Mouse (Mus musculus) embryonic facial prominence, embryonic 14.5 days (tissue): ENCODE results near the gene Htra2. TPM values are rescaled to one million over a fixed set of nuclear protein-coding genes. Genes with fewer than 3 reads are reported as not detected.

Source experiments
- ATAC-seq: fragments of 200-750 bp; cut with Nextera tagmentation; 2 replicates; pipeline ENCODE4 v1.8.0; 2017; ENCODE audit warnings: low read depth, moderate number of reproducible peaks, moderate TSS enrichment
- DNase-seq: peaks from one replicate; pipeline ENCODE4 v3.0.0-alpha.2; 2015; ENCODE audit warnings: low spot score
- H3K27ac ChIP-seq: fragments of 300-500 bp; sonication (generic); replicated peaks from 2 replicates; pipeline ENCODE4 v1.5.1; 2014; ENCODE audit warnings: low read depth, mild to moderate bottlenecking, low read length, moderate library complexity
- H3K27me3 ChIP-seq: fragments of 300-500 bp; sonication (generic); replicated peaks from 2 replicates; pipeline ENCODE4 v1.6.1; 2014; ENCODE audit warnings: low read length; ENCODE audit not compliant: control insufficient read depth, insufficient read depth
- H3K36me3 ChIP-seq: fragments of 300-500 bp; sonication (generic); 2 replicates; pipeline ENCODE4 v1.6.1; 2014; ENCODE audit warnings: low read length, mixed read lengths; ENCODE audit not compliant: control insufficient read depth, insufficient read depth
- H3K4me1 ChIP-seq: fragments of 300-500 bp; sonication (generic); 2 replicates; pipeline ENCODE4 v1.6.1; 2014; ENCODE audit warnings: antibody characterized with exemption, low read length; ENCODE audit not compliant: control insufficient read depth, insufficient read depth
- H3K4me2 ChIP-seq: fragments of 300-500 bp; sonication (generic); 2 replicates; pipeline ENCODE4 v1.6.1; 2014; ENCODE audit warnings: low read depth, mild to moderate bottlenecking, low read length, moderate library complexity, mixed read lengths
- H3K4me3 ChIP-seq: fragments of 300-500 bp; sonication (generic); 2 replicates; pipeline ENCODE4 v1.5.1; 2014; ENCODE audit warnings: low read depth, mild to moderate bottlenecking, low read length
- H3K9ac ChIP-seq: fragments of 300-500 bp; sonication (generic); 2 replicates; pipeline ENCODE4 v1.6.1; 2014; ENCODE audit warnings: low read depth, mild to moderate bottlenecking, low read length, moderate library complexity, mixed read lengths
- H3K9me3 ChIP-seq: fragments of 300-500 bp; sonication (generic); 2 replicates; pipeline ENCODE4 v1.6.1; 2016; ENCODE audit warnings: low read length; ENCODE audit not compliant: control insufficient read depth
- WGBS: fragments of 180-500 bp; shearing (Covaris S2); extraction: QIAGEN DNeasy Blood & Tissue Kit; methylation state at CpG from one replicate; pipeline ENCODE4 v1.1.7; 2014; 5-methylcytosine and 5-hydroxymethylcytosine counted together
- polyA plus RNA-seq: library from polyadenylated mRNA; unstranded; fragments of >200 nt; fragmentation: Nextera tagmentation; extraction: Ambion mirVana; gene quantifications from 2 replicates; pipeline ENCODE4 v1.2.1, GENCODE M21; 2014

Gene Htra2
- polyA plus RNA-seq, 1 experiment from 2014 or later = 43.0 TPM

DNA sequence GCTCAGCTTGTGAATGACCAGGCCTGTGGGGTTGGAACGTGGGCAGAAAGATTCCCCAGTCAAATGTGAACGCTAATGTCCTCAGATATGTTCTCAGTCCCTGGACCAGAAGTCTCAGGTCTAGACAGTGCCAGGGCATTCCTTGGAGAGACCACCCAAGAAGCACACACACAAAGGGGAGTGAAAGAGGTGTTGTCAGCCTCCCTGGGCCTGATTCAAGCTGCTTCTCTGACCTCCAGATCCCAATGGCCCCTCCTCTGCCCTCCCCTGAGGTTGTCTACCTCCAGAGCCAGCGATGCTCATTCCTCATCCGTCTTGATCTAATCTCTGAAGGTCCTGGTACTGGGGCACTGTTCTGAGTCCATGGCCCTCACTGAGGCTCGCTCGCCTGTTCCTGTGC lies 11.5 kb downstream of the Htra2 start:
- no peak for ATAC-seq

DNA sequence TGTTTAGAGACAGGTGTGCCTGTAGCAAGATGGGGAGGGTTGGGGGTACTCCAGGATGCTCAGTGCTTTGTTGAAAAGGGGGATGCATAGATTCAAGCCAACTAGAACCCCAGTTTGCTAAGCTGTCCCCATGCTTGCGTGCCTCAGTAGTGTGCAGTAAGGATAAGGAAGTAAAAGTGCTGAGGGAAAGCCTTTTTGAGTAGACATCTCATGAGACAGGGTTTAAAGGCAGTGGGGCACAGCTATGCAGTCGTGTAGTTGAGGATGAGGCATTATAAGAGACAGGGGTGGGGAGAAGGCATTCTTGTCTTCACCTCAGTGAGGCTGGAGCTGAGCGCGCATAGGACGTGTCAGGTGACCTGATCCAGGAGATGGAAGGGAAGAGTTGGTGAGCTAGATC lies 14.5 kb downstream of the Htra2 start:
- H3K9me3 ChIP-seq = no peaks in the 10 kb centered on the region
- WGBS = 71% methylated on average over 5 of the region's 5 CpGs
- no peaks in the 10 kb centered on the region for H3K27me3 ChIP-seq
- H3K27ac ChIP-seq = no peak overlapping the region
- DNase-seq (no peak), ATAC-seq (no peak)
- no peak overlapping the region for H3K9ac ChIP-seq
- H3K36me3 ChIP-seq = no peaks in the 10 kb centered on the region; the same call in 1 of the 2 replicates
- H3K4me1 ChIP-seq = peaks cover 6% of the 10 kb centered on the region; the same call in 1 of the 2 replicates
- no peak overlapping the region for H3K4me3 ChIP-seq
- H3K4me2 ChIP-seq = no peak overlapping the region

More for the DNA sequence above, 11.5 kb downstream of the Htra2 start:
- Histone ChIP-seq H3K36me3 (no peaks in the 10 kb centered on the region), H3K9me3 (no peaks in the 10 kb centered on the region), H3K4me2 (no peak overlapping the region), H3K9ac (no peak overlapping the region), H3K27me3 (no peaks in the 10 kb centered on the region), H3K27ac (no peak overlapping the region), H3K4me3 (no peak overlapping the region), H3K4me1 (peaks cover 1% of the 10 kb centered on the region; the same call in 1 of the 2 replicates)
- WGBS = 71% methylated on average over 4 of the region's 6 CpGs
- no peak for DNase-seq

DNA sequence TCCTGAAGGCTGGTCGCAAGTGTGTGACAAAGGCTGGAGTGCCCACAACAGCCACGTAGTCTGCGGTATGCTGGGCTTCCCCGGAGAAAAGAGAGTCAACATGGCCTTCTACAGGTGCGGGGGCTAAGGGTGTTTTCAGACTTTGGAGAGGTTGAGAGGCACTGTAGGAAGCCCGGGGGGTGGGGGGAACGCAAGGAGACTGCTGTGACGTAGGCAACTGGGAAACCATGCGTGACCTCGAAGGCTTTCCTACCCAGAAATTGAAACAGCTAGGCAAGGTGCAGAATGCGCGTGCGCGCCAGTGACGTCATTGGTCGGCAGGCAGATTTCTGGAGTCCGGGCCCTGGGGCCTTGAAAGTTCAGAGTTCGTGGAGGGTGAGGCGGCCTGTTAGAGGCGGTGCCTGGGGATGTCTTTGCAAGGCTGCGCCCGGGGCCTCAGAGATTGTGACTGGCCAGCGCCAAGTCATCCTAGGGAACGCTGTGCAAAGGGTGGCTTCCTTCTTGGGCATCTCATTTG lies 16.5 kb downstream of the Htra2 start:
- Histone ChIP-seq H3K9ac (peak overlapping the region; percentile 52; the same call in 1 of the 2 replicates), H3K27ac (no peak overlapping the region), H3K9me3 (no peaks in the 10 kb centered on the region), H3K4me3 (peak overlapping the region; percentile 23), H3K4me1 (peaks cover 15% of the 10 kb centered on the region), H3K4me2 (peak overlapping the region; percentile 59), H3K36me3 (no peaks in the 10 kb centered on the region; the same call in 1 of the 2 replicates), H3K27me3 (no peaks in the 10 kb centered on the region)
- DNase-seq (peak; percentile 67), ATAC-seq (peak; percentile 58; the same call in 1 of the 2 replicates)
- WGBS = 10% methylated on average over 24 of the region's 24 CpGs

DNA sequence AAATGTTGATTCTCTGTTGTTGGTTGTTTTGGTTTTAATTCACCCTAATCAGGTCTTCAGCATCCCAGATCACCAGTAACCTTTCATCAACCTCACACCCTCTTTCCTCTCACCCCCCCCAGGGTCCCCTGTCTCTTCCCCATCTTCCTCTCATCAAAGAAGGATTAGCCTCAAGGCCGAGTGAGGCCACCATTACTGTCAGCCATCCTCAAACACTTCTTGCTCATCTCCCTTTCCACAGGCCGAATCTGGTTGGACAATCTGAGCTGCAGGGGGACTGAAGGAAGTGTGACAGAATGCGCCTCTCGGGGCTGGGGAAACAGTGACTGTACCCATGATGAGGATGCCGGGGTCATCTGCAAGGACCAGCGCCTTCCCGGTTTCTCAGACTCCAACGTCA lies 17.9 kb downstream of the Htra2 start:
- H3K4me1 ChIP-seq = peaks cover 20% of the 10 kb centered on the region
- H3K36me3 ChIP-seq = no peaks in the 10 kb centered on the region; the same call in 1 of the 2 replicates
- no peak overlapping the region for H3K4me2 ChIP-seq
- H3K4me3 ChIP-seq = no peak overlapping the region
- no peaks in the 10 kb centered on the region for H3K9me3 ChIP-seq
- peaks cover 2% of the 10 kb centered on the region; the same call in 1 of the 2 replicates for H3K27me3 ChIP-seq
- no peak overlapping the region for H3K27ac ChIP-seq
- WGBS = 80% methylated on average over 8 of the region's 8 CpGs
- no peak overlapping the region for H3K9ac ChIP-seq
- DNase-seq = no peak
- ATAC-seq = no peak

DNA sequence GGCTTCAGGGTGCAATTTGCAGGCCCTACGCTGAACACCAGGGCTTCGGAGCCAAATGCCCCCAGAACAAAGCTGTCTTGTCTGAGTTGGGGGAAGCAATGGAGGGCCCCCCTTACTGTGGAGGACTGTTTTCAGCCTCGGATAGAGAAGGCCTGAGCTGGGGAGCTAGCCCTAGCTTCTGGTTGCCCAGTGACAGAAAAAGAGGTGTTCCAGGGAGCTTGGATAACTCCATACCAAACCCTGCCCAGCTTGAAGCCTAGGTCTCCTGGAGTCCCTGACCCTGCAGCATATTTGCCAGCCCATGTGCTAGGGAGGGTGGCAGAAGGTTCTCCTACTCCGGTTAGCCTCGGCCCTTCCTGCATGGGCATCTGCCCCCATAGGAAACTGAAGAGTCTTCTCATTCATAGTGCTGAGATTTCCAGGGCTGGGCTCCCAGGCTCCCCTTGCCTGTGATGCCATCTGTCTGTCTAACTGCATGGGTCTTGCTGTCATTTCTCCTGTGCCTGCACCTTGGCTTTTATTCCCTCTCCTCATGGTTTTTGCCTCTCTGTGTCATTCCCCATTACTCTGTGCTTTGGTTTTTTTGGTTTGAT lies 20.5 kb downstream of the Htra2 start:
- ATAC-seq (0 out of 2 replicates have a peak, but pooled peaks have one; percentile 5), DNase-seq (no peak)
- H3K4me1 ChIP-seq = peaks cover 25% of the 10 kb centered on the region
- H3K27ac ChIP-seq = peak overlapping the region; percentile 80
- H3K4me3 ChIP-seq = peak overlapping the region; percentile 56
- 27% methylated on average over 5 of the region's 5 CpGs for WGBS
- peak overlapping the region; percentile 60 for H3K9ac ChIP-seq
- no peaks in the 10 kb centered on the region; the same call in 1 of the 2 replicates for H3K36me3 ChIP-seq
- H3K4me2 ChIP-seq = peak overlapping the region; percentile 63
- no peaks in the 10 kb centered on the region for H3K9me3 ChIP-seq
- peaks cover 14% of the 10 kb centered on the region; the same call in 1 of the 2 replicates for H3K27me3 ChIP-seq

DNA sequence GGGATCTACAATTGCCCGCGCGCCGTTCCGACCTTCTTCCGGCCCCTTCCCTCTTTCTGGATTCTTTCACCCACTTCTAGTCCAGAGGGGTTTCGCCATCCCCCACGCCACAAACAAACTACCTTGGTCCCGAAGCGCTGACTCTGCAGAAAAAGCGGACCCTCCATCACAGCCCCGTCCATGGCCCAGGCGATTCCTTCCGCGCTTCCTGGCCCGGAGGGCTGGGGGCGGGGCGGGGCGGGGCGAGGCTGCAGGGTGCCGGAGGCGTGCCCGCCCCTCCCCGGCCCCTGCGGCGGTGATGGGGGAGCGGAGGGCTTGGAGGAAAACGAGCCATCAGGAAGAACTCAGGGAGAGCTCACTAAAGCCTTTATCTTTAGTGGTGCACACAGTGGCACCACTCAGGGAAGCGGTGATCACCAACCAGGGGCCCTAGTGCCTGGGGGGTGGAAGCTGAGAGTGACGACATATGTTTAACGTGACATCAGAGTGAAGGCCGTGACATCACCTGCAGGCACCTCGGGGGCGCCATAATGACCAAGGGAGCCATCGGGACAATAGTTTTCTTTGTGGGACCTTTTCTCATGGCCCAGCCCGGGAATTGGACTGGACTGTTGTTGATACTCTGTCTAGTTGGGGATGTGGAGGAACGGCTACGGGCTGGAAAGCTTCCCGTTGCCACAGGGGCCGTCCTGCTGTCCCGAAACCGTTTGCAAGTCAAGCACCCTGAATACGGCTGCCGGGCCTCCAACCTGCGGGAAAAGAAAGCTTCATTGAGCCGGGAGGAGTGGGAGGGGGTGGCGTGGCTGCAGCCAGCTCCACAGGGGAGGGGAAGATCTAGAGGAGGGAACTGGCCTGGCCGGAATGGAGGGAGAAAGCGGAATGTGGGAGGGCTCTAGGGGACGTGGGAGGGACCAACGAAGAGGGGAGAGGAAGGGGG lies 21.6 kb downstream of the Htra2 start, which contains the start of the genes Dok1 and Loxl3:
Gene Dok1, minus strand, starts transcription at position 223 of the 937 bp plus-strand sequence.
Gene Loxl3, plus strand, starts transcription at position 925 of the 937 bp plus-strand sequence.
- Histone ChIP-seq H3K9ac (peak within 1 kb of the TSS; percentile 60), H3K4me1 (peaks cover 23% of the 10 kb centered on the region), H3K27ac (peak within 1 kb of the TSS; percentile 80), H3K36me3 (no peaks in the 10 kb centered on the region; the same call in 1 of the 2 replicates), H3K27me3 (peaks cover 14% of the 10 kb centered on the region; the same call in 1 of the 2 replicates), H3K4me2 (peak within 1 kb of the TSS; percentile 63), H3K4me3 (peak within 1 kb of the TSS; percentile 56), H3K9me3 (no peaks in the 10 kb centered on the region)
- DNase-seq = peak; percentile 91
- under 1% methylated on average over 50 of the region's 51 CpGs for WGBS
- peak; percentile 83 for ATAC-seq

DNA sequence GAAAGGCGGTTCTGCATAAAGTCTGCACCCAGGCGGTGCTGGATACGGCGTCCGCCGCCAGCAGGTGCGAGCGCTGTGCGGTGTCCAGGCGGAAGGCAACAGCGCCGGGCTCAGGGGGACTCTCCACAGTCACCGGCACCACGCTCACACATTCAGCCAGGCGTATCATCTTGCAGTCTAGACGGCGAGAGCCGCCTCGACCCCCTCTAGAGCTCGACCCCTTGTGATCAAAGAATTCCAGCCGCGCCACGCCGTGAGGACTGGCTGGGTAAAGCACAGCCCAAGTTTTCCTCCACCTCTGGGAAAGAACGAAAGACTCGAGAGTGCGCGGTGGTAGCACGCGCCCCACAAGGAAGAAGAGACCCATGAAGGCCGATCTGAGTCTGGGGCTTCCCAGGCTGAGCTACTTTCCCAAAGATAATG lies 22.3 kb downstream of the Htra2 start:
- DNase-seq = peak; percentile 57
- Histone ChIP-seq H3K27ac (peak overlapping the region; percentile 80), H3K4me3 (peak overlapping the region; percentile 56), H3K27me3 (peaks cover 18% of the 10 kb centered on the region; the same call in 1 of the 2 replicates), H3K9ac (peak overlapping the region; percentile 60), H3K4me1 (peaks cover 22% of the 10 kb centered on the region), H3K9me3 (no peaks in the 10 kb centered on the region), H3K36me3 (no peaks in the 10 kb centered on the region; the same call in 1 of the 2 replicates), H3K4me2 (peak overlapping the region; percentile 63)
- WGBS = under 1% methylated on average over 30 of the region's 31 CpGs
- peak; percentile 41 for ATAC-seq

DNA sequence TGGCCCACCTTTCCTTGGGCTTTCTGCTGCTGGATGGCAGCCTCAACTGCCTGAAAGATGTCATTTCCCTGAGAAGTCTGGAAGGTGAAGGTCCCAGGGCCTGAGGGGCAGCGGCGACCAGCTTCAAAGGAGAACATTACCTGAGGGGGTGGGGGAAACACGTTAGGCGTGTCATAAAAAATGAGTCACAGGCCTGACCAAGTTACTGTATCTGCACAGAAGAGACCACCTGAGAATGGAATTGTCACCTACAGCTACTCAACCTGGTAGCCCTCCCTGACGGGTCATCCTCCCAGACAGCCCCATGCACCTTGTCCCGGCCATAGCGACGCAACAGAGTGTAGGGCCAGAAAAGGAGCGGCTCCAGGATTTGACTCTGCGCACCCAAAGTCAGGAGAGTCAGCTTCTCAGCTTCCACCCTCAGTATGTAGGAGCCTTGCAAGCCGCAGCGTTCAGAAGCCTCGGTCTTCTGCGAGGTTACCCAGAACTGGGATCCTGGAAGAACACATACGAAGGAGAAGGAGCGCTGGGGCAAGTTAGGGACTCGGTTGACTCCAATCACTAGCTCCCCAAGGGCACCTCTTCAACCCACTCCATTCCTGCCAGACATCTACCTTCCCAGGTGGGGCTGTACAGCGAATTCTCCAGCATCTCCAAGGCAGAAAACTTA lies 23.0 kb downstream of the Htra2 start:
- WGBS = 27% methylated on average over 18 of the region's 18 CpGs
- DNase-seq (no peak), ATAC-seq (no peak)
- Histone ChIP-seq H3K9me3 (no peaks in the 10 kb centered on the region), H3K9ac (peak overlapping the region; percentile 60), H3K36me3 (no peaks in the 10 kb centered on the region), H3K27me3 (peaks cover 18% of the 10 kb centered on the region; the same call in 1 of the 2 replicates), H3K4me1 (peaks cover 25% of the 10 kb centered on the region), H3K4me2 (peak overlapping the region; percentile 63), H3K27ac (no peak overlapping the region), H3K4me3 (peak overlapping the region; percentile 56)
